Mouse (Mus musculus): ENCODE results near the gene Cpn1. TPM values are rescaled to one million over a fixed set of nuclear protein-coding genes. Genes with fewer than 3 reads are reported as not detected.

Gene Cpn1
- total and polyA plus RNA-seq, 3 experiments = 0.13 to 1.0 (median 0.34) TPM

DNA sequence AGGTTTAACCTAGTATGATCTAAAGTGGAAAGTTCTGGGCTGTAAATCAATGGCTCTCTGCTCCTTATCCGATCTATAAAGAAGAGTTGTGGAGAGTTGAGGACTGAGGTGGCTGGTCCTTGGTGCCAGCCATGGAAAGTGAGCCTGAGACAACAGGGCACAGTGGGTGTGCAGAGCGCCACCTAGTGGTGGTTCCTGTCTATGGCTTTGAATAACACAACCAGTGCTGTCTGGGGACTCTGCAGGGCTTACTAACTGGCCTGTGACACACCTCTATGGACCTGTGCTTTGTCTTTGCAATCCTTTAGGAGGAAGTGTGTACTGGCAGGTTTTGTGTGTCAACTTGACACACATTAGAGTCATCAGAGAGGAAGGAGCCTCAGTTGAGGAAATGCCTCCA lies 27.2 kb downstream of the Cpn1 start:
- dilution Hi-C loops (cut with MboI; ENCODE audit: extremely low pct_ligation_motif_present, extremely low pct_unique_long_range_greater_than_20kb, low sequenced_read_pairs) = no loop called here
- no peaks in the 10 kb centered on the region for H3K36me3 ChIP-seq (replicated peaks in 1 of 2; ENCODE audit: control insufficient read depth in 1 of 2, insufficient read depth in 1 of 2, low read length in 1 of 2)
- peak; percentile 73 for DNase-seq (ENCODE audit: extremely low read depth)
- H3K4me3 ChIP-seq (replicated peaks in 1 of 3; ENCODE audit: low read depth in 2 of 3, low read length in 2 of 3, poor library complexity in 1 of 3) = no peak overlapping the region
- H3K27ac ChIP-seq (ENCODE audit: insufficient read depth, low read depth) = no peak overlapping the region
- H3K9ac ChIP-seq (ENCODE audit: insufficient read depth, low read depth) = no peak overlapping the region
- in situ Hi-C loops (cut with MboI; ENCODE audit: low pct_ligation_motif_present, low pct_unique_long_range_greater_than_20kb, low sequenced_read_pairs) = loop anchor here (10.0 kb wide), 2 partner anchors 124 to 204 kb away; partner anchors contain the start of genes Cox15 and Cutc
- TF ChIP-seq IRF4 (IDR thresholded peaks at IDR 0.05; ENCODE audit: low read depth, low read length) (no peak), RAD21 (IDR thresholded peaks at IDR 0.05; ENCODE audit: low read depth, low read length) (peak; percentile 57), CTCF (conservative IDR thresholded peaks at IDR 0.05 in 1 of 2, IDR thresholded peaks at IDR 0.05 in 1 of 2; ENCODE audit: low read depth in 2 of 2, low read length in 2 of 2) (peak; percentile 74 to 86), SMC3 (IDR thresholded peaks at IDR 0.05; ENCODE audit: low read depth, low read length) (peak; percentile 65)
- no peaks in the 10 kb centered on the region for H3K27me3 ChIP-seq (replicated peaks)
- no peak overlapping the region for H3K4me2 ChIP-seq (ENCODE audit: insufficient read depth, low read depth, poor library complexity, severe bottlenecking)
- 0 out of 4 replicates have a peak, but pooled peaks cover 0 to 2% of the 10 kb centered on the region in 2 experiments for H3K4me1 ChIP-seq (ENCODE audit: control insufficient read depth in 1 of 2, insufficient read depth in 2 of 2)
- peaks cover 5% of the 10 kb centered on the region for H3K9me3 ChIP-seq (replicated peaks; ENCODE audit: low read length)
- H3K79me2 ChIP-seq (replicated peaks; ENCODE audit: control insufficient read depth, extremely low read depth, insufficient read depth, poor library complexity, severe bottlenecking) = no peaks in the 10 kb centered on the region

GRCm38 (mm10) chr19:43957881-43958280 lies 28.5 kb downstream of the Cpn1 start:
- H3K36me3 ChIP-seq (replicated peaks in 1 of 2; ENCODE audit: control insufficient read depth in 1 of 2, insufficient read depth in 1 of 2, low read length in 1 of 2) = no peaks in the 10 kb centered on the region
- TF ChIP-seq ETS1 (conservative IDR thresholded peaks at IDR 0.05; ENCODE audit: low read depth, low read length) (no peak), EP300 (IDR thresholded peaks at IDR 0.05; ENCODE audit: low read length) (no peak), HCFC1 (IDR thresholded peaks at IDR 0.05; ENCODE audit: low read depth, low read length) (no peak), ELF1 (IDR thresholded peaks at IDR 0.05; ENCODE audit: low read depth, low read length) (no peak), PAX5 (IDR thresholded peaks at IDR 0.05; ENCODE audit: low read length) (no peak), RAD21 (IDR thresholded peaks at IDR 0.05; ENCODE audit: low read depth, low read length) (no peak), NELFE (IDR thresholded peaks at IDR 0.05; ENCODE audit: low read depth, low read length) (no peak), SMC3 (IDR thresholded peaks at IDR 0.05; ENCODE audit: low read depth, low read length) (no peak), USF1 (IDR thresholded peaks at IDR 0.05; ENCODE audit: low read depth, low read length) (no peak), JUND (conservative IDR thresholded peaks at IDR 0.05; ENCODE audit: low read depth, low read length) (no peak), MAFK (IDR thresholded peaks at IDR 0.05; ENCODE audit: insufficient replicate concordance, low read length) (no peak), ZC3H11A (IDR thresholded peaks at IDR 0.05; ENCODE audit: low read depth, low read length) (no peak), BHLHE40 (IDR thresholded peaks at IDR 0.05; ENCODE audit: low read depth, low read length) (no peak), E2F4 (IDR thresholded peaks at IDR 0.05; ENCODE audit: insufficient replicate concordance, low read depth, low read length) (no peak), ZNF384 (IDR thresholded peaks at IDR 0.05; ENCODE audit: low read depth, low read length) (no peak), JUN (IDR thresholded peaks at IDR 0.05; ENCODE audit: insufficient read depth, low read depth, low read length) (no peak), USF2 (conservative IDR thresholded peaks at IDR 0.05; ENCODE audit: low read depth, low read length) (no peak), ZMIZ1 (IDR thresholded peaks at IDR 0.05; ENCODE audit: low read depth, low read length) (no peak), MAZ (IDR thresholded peaks at IDR 0.05; ENCODE audit: low read depth, low read length) (no peak), KAT2A (IDR thresholded peaks at IDR 0.05; ENCODE audit: insufficient replicate concordance, low read length) (no peak)
- peaks cover 5% of the 10 kb centered on the region for H3K9me3 ChIP-seq (replicated peaks; ENCODE audit: low read length)
- H3K27me3 ChIP-seq (replicated peaks) = no peaks in the 10 kb centered on the region
- H3K27ac ChIP-seq (ENCODE audit: insufficient read depth, low read depth) = no peak overlapping the region
- in situ Hi-C loops (cut with MboI; ENCODE audit: low pct_ligation_motif_present, low pct_unique_long_range_greater_than_20kb, low sequenced_read_pairs) (loop anchor here (10.0 kb wide), 2 partner anchors 123 to 203 kb away; partner anchors contain the start of genes Cox15 and Cutc), dilution Hi-C loops (cut with MboI; ENCODE audit: extremely low pct_ligation_motif_present, extremely low pct_unique_long_range_greater_than_20kb, low sequenced_read_pairs) (no loop called here)
- H3K4me3 ChIP-seq (replicated peaks in 1 of 3; ENCODE audit: low read depth in 2 of 3, low read length in 2 of 3, poor library complexity in 1 of 3) = no peak overlapping the region
- H3K79me2 ChIP-seq (replicated peaks; ENCODE audit: control insufficient read depth, extremely low read depth, insufficient read depth, poor library complexity, severe bottlenecking) = no peaks in the 10 kb centered on the region
- DNase-seq (ENCODE audit: extremely low read depth) = no peak
- H3K9ac ChIP-seq (ENCODE audit: insufficient read depth, low read depth) = no peak overlapping the region
- H3K4me1 ChIP-seq (ENCODE audit: control insufficient read depth in 1 of 2, insufficient read depth in 2 of 2) = 0 out of 4 replicates have a peak, but pooled peaks cover 0 to 2% of the 10 kb centered on the region in 2 experiments
- no peak overlapping the region for H3K4me2 ChIP-seq (ENCODE audit: insufficient read depth, low read depth, poor library complexity, severe bottlenecking)

Data from CH12.LX (cell line).